Mouse (Mus musculus): Measurements from ENCODE around the gene Mmp7.

The Mmp7 gene

DNA sequence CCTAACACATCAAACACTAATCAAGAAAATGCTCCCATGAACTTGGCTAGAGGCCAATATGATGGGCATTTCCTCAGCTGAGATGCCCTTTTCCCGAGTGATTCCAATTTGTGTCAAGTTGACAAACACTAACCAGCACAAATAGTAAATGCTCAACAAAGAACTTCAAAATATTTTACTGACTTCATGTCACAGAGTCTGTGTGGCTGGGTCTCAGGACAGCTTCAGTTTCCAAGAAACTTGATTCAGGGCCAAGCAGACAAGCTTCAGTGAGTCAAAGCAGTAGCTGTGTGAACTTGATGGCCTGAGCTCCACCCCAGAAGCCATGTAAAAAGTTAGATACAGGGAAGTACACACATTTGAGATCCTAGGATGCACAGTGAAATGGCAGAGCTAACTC lies 52.3 kb downstream of the Mmp7 start:
- DNase-seq (ENCODE audit: low spot score): no peak

DNA sequence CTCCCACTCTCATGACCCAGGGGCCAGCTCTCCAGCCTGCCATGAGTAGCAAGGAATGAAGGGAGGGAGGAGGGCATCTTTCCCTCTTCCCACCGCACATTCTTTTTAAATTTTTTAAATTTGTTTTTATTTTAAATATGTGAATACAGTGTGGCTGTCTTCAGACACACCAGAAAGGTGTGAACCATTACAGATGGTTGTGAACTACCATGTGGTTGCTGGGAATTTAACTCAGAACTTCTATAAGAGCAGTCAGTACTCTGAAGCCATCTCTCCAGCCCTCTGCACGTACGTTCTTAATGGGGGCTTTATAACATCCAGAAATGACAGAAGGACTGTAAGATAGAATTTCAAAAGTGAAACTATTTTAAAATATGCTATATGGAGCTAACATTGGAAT lies 57.0 kb downstream of the Mmp7 start:
- DNase-seq (ENCODE audit: low spot score): no peak

Measured in ovary, postnatal 14 days (tissue).